Mouse (Mus musculus) MEL (cell line): ENCODE data around the gene Fam213b. TPM values are rescaled to one million over a fixed set of nuclear protein-coding genes. Genes with fewer than 3 reads are reported as not detected.

Source experiments
- DNase-seq: peaks from one replicate; pipeline ENCODE4 v3.0.0; 2011; ENCODE audit warnings: low read depth, low spot score
- H3K27ac ChIP-seq: 2 replicates; pipeline ENCODE4 v1.5.1; 2012; ENCODE audit warnings: low read depth, mild to moderate bottlenecking, control low read depth, low read length, moderate library complexity; ENCODE audit not compliant: control insufficient read depth
- H3K27me3 ChIP-seq, 2 experiments: fragments of 150-350 bp in 1 of 2; sonication (generic) in 1 of 2; 2 replicates each; pipeline ENCODE4 v1.6.1; 2012; ENCODE audit warnings: low read length in 2 of 2, mild to moderate bottlenecking in 2 of 2, improper control_type of control experiment in 1 of 2, moderate library complexity in 1 of 2; ENCODE audit not compliant: insufficient read depth in 2 of 2, control insufficient read depth in 1 of 2
- H3K36me3 ChIP-seq, 2 experiments: 2 replicates each; pipeline ENCODE4 v1.6.1; 2012 to 2014; ENCODE audit warnings: low read length in 2 of 2, improper control_type of control experiment in 1 of 2, inconsistent platforms in 1 of 2, mild to moderate bottlenecking in 1 of 2; ENCODE audit not compliant: insufficient read depth in 2 of 2, control insufficient read depth in 1 of 2
- H3K4me1 ChIP-seq, 2 experiments: fragments of 150-350 bp in 1 of 2; sonication (generic) in 1 of 2; 2 replicates each; pipeline ENCODE4 v1.6.1; 2012; ENCODE audit warnings: low read length in 2 of 2, improper control_type of control experiment in 1 of 2, mild to moderate bottlenecking in 1 of 2; ENCODE audit not compliant: insufficient read depth in 2 of 2, control insufficient read depth in 1 of 2
- H3K4me3 ChIP-seq, 2 experiments: fragments of 150-350 bp in 1 of 2; sonication (generic) in 1 of 2; 2 replicates each; pipeline ENCODE4 v1.5.1; 2012; ENCODE audit warnings: low read depth in 2 of 2, low read length in 2 of 2, mild to moderate bottlenecking in 2 of 2, moderate library complexity in 2 of 2, control low read depth in 1 of 2, improper control_type of control experiment in 1 of 2; ENCODE audit not compliant: control insufficient read depth in 1 of 2, insufficient read depth in 1 of 2
- H3K79me2 ChIP-seq: 2 replicates; pipeline ENCODE4 v1.6.1; 2012; ENCODE audit warnings: mild to moderate bottlenecking, low read length, moderate library complexity; ENCODE audit not compliant: control insufficient read depth, poor library complexity, insufficient read depth
- H3K9ac ChIP-seq: 2 replicates; pipeline ENCODE4 v1.6.1; 2012; ENCODE audit warnings: low read depth, mild to moderate bottlenecking, control low read depth, low read length, moderate library complexity; ENCODE audit not compliant: control insufficient read depth, poor library complexity, severe bottlenecking
- H3K9me3 ChIP-seq: fragments of 150-350 bp; sonication (generic); replicated peaks from 2 replicates; pipeline ENCODE4 v1.6.1; 2012; ENCODE audit warnings: mild to moderate bottlenecking, low read length, improper control_type of control experiment, moderate library complexity; ENCODE audit not compliant: insufficient read depth
- BHLHE40 ChIP-seq: IDR thresholded peaks from 2 replicates; pipeline ENCODE4 v1.6.1; 2012; ENCODE audit warnings: low read depth, mild to moderate bottlenecking, inconsistent platforms, low read length, improper control_type of control experiment, borderline replicate concordance
- CHD2 ChIP-seq: IDR thresholded peaks from 2 replicates; pipeline ENCODE4 v1.6.1; 2011; ENCODE audit warnings: low read length, improper control_type of control experiment
- CTCF ChIP-seq, 3 experiments: IDR thresholded peaks in 2 of 3; conservative IDR thresholded peaks in 1 of 3; 2 replicates each; pipeline ENCODE4 v1.5.1; 2011 to 2012; ENCODE audit warnings: low read length in 3 of 3, low read depth in 2 of 3, mild to moderate bottlenecking in 2 of 3, improper control_type of control experiment in 1 of 3, inconsistent platforms in 1 of 3, mixed read lengths in 1 of 3, moderate library complexity in 1 of 3; ENCODE audit not compliant: control insufficient read depth in 1 of 3, insufficient read depth in 1 of 3, poor library complexity in 1 of 3, severe bottlenecking in 1 of 3
- E2F4 ChIP-seq: IDR thresholded peaks from 2 replicates; pipeline ENCODE4 v1.6.1; 2011; ENCODE audit warnings: low read depth, low read length, improper control_type of control experiment, borderline replicate concordance
- ELF1 ChIP-seq: IDR thresholded peaks from 2 replicates; pipeline ENCODE4 v1.6.1; 2014; ENCODE audit warnings: low read depth, mild to moderate bottlenecking, inconsistent platforms, low read length, improper control_type of control experiment, moderate library complexity
- EP300 ChIP-seq, 2 experiments: IDR thresholded peaks; 2 replicates each; pipeline ENCODE4 v1.6.1; 2011; ENCODE audit warnings: improper control_type of control experiment in 2 of 2, low read length in 2 of 2, low read depth in 1 of 2, mild to moderate bottlenecking in 1 of 2
- GABPA ChIP-seq: IDR thresholded peaks from 2 replicates; pipeline ENCODE4 v1.6.1; 2012; ENCODE audit warnings: low read depth, mild to moderate bottlenecking, inconsistent platforms, low read length, improper control_type of control experiment, moderate library complexity
- GATA1 ChIP-seq: IDR thresholded peaks from 2 replicates; pipeline ENCODE4 v1.6.1; 2011; ENCODE audit warnings: low read depth, low read length, improper control_type of control experiment
- MAX ChIP-seq: IDR thresholded peaks from 2 replicates; pipeline ENCODE4 v1.6.1; 2011; ENCODE audit warnings: low read length, improper control_type of control experiment
- MAZ ChIP-seq: IDR thresholded peaks from 2 replicates; pipeline ENCODE4 v1.6.1; 2012; ENCODE audit warnings: low read depth, mild to moderate bottlenecking, inconsistent platforms, low read length, improper control_type of control experiment
- MXI1 ChIP-seq: IDR thresholded peaks from 2 replicates; pipeline ENCODE4 v1.6.1; 2011; ENCODE audit warnings: mild to moderate bottlenecking, low read depth, low read length, improper control_type of control experiment
- MYB ChIP-seq: IDR thresholded peaks from 2 replicates; pipeline ENCODE4 v1.6.1; 2011; ENCODE audit warnings: mild to moderate bottlenecking, low read depth, low read length, improper control_type of control experiment
- RAD21 ChIP-seq: IDR thresholded peaks from 2 replicates; pipeline ENCODE4 v1.6.1; 2011; ENCODE audit warnings: mild to moderate bottlenecking, low read depth, low read length, improper control_type of control experiment
- SIN3A ChIP-seq: IDR thresholded peaks from 2 replicates; pipeline ENCODE4 v1.6.1; 2012; ENCODE audit warnings: low read length, improper control_type of control experiment, inconsistent platforms
- TAL1 ChIP-seq: IDR thresholded peaks from 2 replicates; pipeline ENCODE4 v1.6.1; 2012; ENCODE audit warnings: mild to moderate bottlenecking, inconsistent platforms, low read length, moderate library complexity, mixed read lengths
- USF1 ChIP-seq: IDR thresholded peaks from 2 replicates; pipeline ENCODE4 v1.6.1; 2014; ENCODE audit warnings: low read depth, mild to moderate bottlenecking, inconsistent platforms, low read length, improper control_type of control experiment, moderate library complexity
- ZKSCAN1 ChIP-seq: IDR thresholded peaks from 2 replicates; pipeline ENCODE4 v1.6.1; 2012; ENCODE audit warnings: low read depth, mild to moderate bottlenecking, inconsistent platforms, low read length, improper control_type of control experiment, moderate library complexity
- ZMIZ1 ChIP-seq: IDR thresholded peaks from 2 replicates; pipeline ENCODE4 v1.6.1; 2012; ENCODE audit warnings: low read depth, mild to moderate bottlenecking, inconsistent platforms, low read length, improper control_type of control experiment, moderate library complexity
- ZNF384 ChIP-seq: IDR thresholded peaks from 2 replicates; pipeline ENCODE4 v1.6.1; 2012; ENCODE audit warnings: low read depth, mild to moderate bottlenecking, inconsistent platforms, low read length, improper control_type of control experiment
- polyA plus RNA-seq, 2 experiments: library from polyadenylated mRNA; stranded (reverse) in 1 of 2; unstranded in 1 of 2; fragments of >175 nt in 1 of 2; fragments of >200 nt in 1 of 2; gene quantifications; 2 replicates each; pipeline versions ENCODE4 v1.2.1 to v1.2.4; 2012; ENCODE audit warnings: low replicate concordance in 2 of 2, low read depth in 1 of 2; ENCODE audit not compliant: insufficient read length in 2 of 2, insufficient read depth in 1 of 2, missing spikeins in 1 of 2
- total RNA-seq: library from RNA; depleted of rRNA; stranded (reverse); fragments of 300-350 nt; gene quantifications from 2 replicates; pipeline ENCODE4 v1.2.3, GENCODE M21; 2012

Gene Fam213b
- total and polyA plus RNA-seq, 3 experiments = not detected

- no peak overlapping the region for H3K9ac ChIP-seq
- TF ChIP-seq ZKSCAN1 (no peak), MXI1 (no peak), CTCF (IDR thresholded peaks at IDR 0.05 in 2 of 3, conservative IDR thresholded peaks at IDR 0.05 in 1 of 3; ENCODE audit: control insufficient read depth in 1 of 3, insufficient read depth in 1 of 3, low read depth in 2 of 3, low read length in 3 of 3, poor library complexity in 1 of 3, severe bottlenecking in 1 of 3) (no peak), TAL1 (no peak), MAZ (no peak), MYB (no peak), RAD21 (no peak), BHLHE40 (no peak)
- no peak overlapping the region for H3K27ac ChIP-seq
- H3K79me2 ChIP-seq = no peaks in the 10 kb centered on the region
- H3K27me3 ChIP-seq = no peaks in the 10 kb centered on the region; a peak in 1 of 4 replicates
- H3K36me3 ChIP-seq = no peaks in the 10 kb centered on the region
- no peak for DNase-seq
- no peak overlapping the region for H3K4me3 ChIP-seq
- H3K4me1 ChIP-seq = no peaks in the 10 kb centered on the region
- no peaks in the 10 kb centered on the region for H3K9me3 ChIP-seq
These were observed 40.3 kb downstream of the Fam213b start for GRCm38 (mm10) chr4:154858601-154859000.

GRCm38 (mm10) chr4:154857366-154858240 lies 41.3 kb downstream of the Fam213b start:
- H3K4me3 ChIP-seq = no peak overlapping the region
- DNase-seq = no peak
- no peaks in the 10 kb centered on the region for H3K36me3 ChIP-seq
- no peak overlapping the region for H3K9ac ChIP-seq
- no peaks in the 10 kb centered on the region for H3K79me2 ChIP-seq
- TF ChIP-seq MAX (no peak), ZKSCAN1 (no peak)
- no peaks in the 10 kb centered on the region for H3K9me3 ChIP-seq
- H3K4me1 ChIP-seq = no peaks in the 10 kb centered on the region
- H3K27me3 ChIP-seq = no peaks in the 10 kb centered on the region; a peak in 1 of 4 replicates
- no peak overlapping the region for H3K27ac ChIP-seq

GRCm38 (mm10) chr4:154856882-154857281 lies 42.1 kb downstream of the Fam213b start:
- Histone ChIP-seq H3K4me3 (no peak overlapping the region), H3K27ac (no peak overlapping the region), H3K27me3 (no peaks in the 10 kb centered on the region; a peak in 1 of 4 replicates), H3K9me3 (no peaks in the 10 kb centered on the region), H3K9ac (no peak overlapping the region), H3K36me3 (no peaks in the 10 kb centered on the region), H3K4me1 (no peaks in the 10 kb centered on the region), H3K79me2 (no peaks in the 10 kb centered on the region)
- no peak for DNase-seq
- TF ChIP-seq GABPA (no peak), MXI1 (no peak), CHD2 (no peak), ELF1 (no peak), USF1 (no peak), GATA1 (no peak), EP300 (IDR thresholded peaks at IDR 0.05; ENCODE audit: low read depth in 1 of 2, low read length in 2 of 2) (no peak), CTCF (IDR thresholded peaks at IDR 0.05 in 2 of 3, conservative IDR thresholded peaks at IDR 0.05 in 1 of 3; ENCODE audit: control insufficient read depth in 1 of 3, insufficient read depth in 1 of 3, low read depth in 2 of 3, low read length in 3 of 3, poor library complexity in 1 of 3, severe bottlenecking in 1 of 3) (no peak), BHLHE40 (no peak), ZNF384 (no peak), ZMIZ1 (no peak), SIN3A (no peak), MYB (no peak), E2F4 (no peak), TAL1 (no peak)
